Mouse (Mus musculus) heart, postnatal 14 days (tissue): ENCODE results near the gene Rps6ka5. TPM values are rescaled to one million over a fixed set of nuclear protein-coding genes. Genes with fewer than 3 reads are reported as not detected.
A peak's percentile ranks its signal among the peaks of the same experiment; 100 is the strongest.

Experiments
- DNase-seq, 2 experiments: peaks; one replicate each; pipeline ENCODE4 v3.0.0; 2021 to 2022
- intact Hi-C: fragments of 180-260 bp; cut with DNase I; formaldehyde crosslinking; loops from one replicate; pipeline ENCODE4 v1.15.1; 2025
- total RNA-seq, 2 experiments: library from RNA; stranded (reverse); gene quantifications; 2 replicates each; pipeline ENCODE4 v1.2.3; 2021

Gene Rps6ka5
- total RNA-seq, 2 experiments from 2014 or later: 13.4 to 17.9 TPM

GRCm38 (mm10) chr12:100543437-100544193 lies 183.2 kb downstream of the Rps6ka5 start:
- no peak for DNase-seq
- intact Hi-C loops: no loop called here

GRCm38 (mm10) chr12:100542494-100542893 lies 184.3 kb downstream of the Rps6ka5 start:
- intact Hi-C loops: no loop called here
- DNase-seq: no peak

DNA sequence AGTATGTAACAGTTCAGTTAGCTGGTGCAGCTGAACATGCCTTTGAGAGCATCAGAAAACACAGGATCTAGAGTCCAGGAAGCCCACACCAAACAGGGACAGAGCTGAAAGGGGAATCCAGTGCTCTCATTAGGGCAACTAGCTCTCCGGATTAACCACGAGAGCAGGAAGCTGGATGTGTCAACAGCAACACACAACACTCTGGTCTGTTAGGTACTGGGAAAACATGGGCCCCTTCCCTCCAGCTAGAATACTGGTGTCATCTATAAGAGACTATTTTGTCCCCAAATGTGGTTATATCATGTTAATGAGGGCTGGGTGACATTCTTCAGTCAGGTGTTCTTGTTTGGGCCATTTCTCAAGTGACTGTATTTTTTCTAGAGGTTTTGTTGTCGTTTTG lies 184.7 kb downstream of the Rps6ka5 start:
- intact Hi-C loops: no loop called here
- DNase-seq: no peak

- intact Hi-C loops: no loop called here
- no peak for DNase-seq
These were observed 187.5 kb downstream of the Rps6ka5 start for GRCm38 (mm10) chr12:100539158-100539714.

DNA sequence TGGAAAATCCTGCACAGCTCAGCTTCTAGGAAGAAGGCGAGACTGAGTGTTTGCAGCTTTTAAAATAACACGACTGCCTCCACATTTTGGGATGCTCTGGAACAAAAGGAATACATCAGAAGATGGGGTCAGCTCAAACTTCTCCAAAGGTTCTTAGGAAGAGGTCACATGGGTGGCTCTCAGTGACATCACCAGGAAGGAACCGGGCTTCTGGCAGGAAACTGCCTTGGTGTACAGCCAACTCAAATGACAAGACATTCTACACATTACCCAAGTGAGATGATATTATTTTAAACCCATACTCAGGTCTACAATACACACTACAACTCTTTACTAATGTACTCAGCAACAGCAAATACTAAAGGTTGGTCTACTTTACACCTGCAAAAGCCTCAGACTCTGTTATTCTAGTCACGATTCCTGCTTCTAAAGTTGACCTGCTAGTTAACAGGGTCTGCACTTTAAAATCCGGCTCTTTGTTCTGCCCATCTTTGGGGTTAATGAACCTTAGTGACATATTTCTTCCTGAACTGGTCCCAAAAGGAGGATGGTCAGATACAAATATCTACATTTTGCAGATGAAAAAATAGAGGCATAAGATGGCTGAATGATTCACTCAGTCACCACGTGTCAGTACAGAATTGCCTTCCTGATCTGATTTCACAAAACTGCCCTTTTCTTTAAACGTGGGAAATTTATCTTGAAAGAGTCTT lies 188.2 kb downstream of the Rps6ka5 start:
- intact Hi-C loops: no loop called here
- peak; percentile 42 to 57 for DNase-seq

DNA sequence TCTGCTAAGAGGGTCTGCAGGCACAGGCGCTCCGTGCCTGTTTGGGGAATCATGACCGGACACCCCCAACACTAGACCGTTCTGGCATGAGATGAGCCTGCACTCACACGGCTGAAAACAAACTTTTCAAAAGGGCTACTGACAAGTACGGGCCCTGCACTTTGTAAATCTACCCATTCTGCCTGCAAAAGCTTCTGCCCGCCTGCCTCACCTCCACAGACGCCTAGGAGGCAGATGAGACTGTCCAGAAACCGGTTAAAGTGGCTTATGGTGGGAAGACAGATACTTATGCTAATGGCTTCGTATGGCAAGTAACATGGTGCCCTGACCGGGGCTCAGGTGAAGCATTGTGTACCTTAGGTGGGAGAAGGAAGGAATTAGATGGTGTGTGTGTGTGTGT lies 189.7 kb downstream of the Rps6ka5 start:
- DNase-seq: no peak
- intact Hi-C loops: no loop called here

DNA sequence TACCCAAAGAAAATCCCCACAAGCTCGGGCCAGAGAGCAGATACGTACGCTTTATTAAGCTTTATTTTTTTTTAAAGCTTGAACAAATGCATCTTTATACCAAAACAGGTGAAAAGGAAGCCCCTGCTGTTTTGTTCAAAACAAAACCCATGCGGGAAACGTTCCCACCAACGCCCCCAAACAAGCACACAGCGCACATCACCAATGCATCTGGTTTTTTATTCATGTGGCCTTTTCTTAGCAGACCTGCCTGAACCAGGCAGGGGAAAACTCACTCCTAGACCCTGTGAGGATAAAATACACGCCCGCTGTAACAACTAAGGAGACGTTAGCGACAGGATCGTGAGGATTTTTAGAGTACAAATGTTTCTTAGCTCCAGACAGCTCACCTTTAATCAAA lies 191.8 kb downstream of the Rps6ka5 start:
- intact Hi-C loops: no loop called here
- DNase-seq: no peak

DNA sequence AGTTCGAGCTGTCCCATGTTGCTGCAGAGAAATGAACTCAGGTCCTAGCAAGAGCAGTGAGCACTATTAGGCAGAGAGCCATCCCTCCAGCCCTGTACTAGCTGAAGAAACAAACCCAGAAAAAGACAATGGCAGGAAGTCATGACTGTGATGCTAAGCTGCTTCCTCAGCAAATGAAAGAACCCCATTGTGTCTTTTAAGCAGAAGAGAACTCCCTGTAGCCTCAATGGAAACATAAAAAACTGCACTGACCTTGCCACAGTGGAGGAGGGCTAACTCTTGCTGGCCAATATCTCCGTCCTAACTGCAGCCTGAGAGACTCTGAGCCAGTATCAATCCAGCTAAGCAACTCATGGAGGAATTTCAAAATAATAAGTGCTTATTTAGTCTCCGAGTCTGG lies 192.8 kb downstream of the Rps6ka5 start:
- intact Hi-C loops: no loop called here
- DNase-seq: peak in 1 of 2 experiments; percentile 32

GRCm38 (mm10) chr12:100533209-100533608 lies 193.6 kb downstream of the Rps6ka5 start:
- DNase-seq: no peak
- intact Hi-C loops: no loop called here

DNA sequence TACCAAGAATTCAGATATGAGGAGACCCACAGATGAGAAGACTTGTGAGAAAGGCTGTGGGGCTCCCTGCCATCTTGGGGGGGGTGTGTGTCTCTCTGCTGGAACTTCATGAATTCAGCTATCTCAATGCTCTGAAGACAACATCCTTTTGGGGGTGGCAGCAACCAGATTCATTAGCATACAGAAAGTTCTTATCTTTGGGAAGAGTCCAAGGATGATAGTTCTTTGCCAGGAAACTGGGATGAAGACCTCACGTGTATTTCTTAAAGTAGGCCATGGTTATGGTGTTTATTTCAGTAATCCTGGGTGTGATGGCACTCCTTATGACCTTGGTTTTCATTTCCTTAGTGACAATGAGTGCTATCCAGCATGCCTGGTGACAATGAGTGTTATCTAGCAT lies 195.0 kb downstream of the Rps6ka5 start:
- intact Hi-C loops: no loop called here

DNA sequence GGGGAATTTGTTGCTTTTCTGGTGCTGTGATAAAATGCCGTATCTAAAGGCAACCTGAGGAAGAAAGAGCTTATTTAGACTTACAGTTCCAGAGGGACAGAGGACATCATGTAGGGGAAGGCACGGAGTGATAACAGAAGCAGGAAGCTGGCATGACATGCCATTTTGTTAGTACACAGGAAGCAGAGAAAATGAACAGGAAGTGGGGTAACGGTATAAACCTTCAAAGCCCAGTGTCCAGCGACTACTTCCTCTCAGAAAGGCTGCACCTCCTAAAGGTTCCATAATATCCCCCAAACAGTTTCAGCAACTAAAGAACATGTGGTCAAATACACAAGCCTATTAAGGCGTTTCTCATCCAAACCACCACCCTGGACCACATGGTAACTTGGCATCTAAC lies 195.9 kb downstream of the Rps6ka5 start:
- intact Hi-C loops: no loop called here
- DNase-seq: no peak

More for the DNA sequence above, 195.0 kb downstream of the Rps6ka5 start:
- peak in 1 of 2 experiments; percentile 0 for DNase-seq

DNA sequence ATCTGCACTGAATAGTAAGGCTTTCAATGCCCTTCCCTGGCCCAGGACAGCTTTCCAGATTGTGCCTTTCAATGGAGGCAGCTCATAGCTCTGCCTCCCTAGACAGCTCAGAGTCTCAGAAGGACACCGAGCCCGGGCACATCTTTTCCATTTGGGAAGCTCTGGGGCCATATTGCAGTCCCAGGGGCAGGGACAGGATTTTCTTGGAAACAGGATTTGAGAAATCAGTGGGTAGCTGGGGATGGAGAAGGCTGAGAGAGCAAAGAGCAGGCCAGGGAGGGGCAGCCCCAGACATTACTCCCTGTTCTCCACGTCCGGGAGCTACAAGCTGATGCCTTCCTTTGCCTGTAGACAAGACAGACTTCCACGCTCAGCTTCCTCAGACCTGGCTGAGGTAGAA lies 197.1 kb downstream of the Rps6ka5 start:
- intact Hi-C loops: no loop called here
- DNase-seq: no peak

GRCm38 (mm10) chr12:100529172-100529571 lies 197.6 kb downstream of the Rps6ka5 start:
- intact Hi-C loops: no loop called here
- DNase-seq: peak; percentile 69 to 75

DNA sequence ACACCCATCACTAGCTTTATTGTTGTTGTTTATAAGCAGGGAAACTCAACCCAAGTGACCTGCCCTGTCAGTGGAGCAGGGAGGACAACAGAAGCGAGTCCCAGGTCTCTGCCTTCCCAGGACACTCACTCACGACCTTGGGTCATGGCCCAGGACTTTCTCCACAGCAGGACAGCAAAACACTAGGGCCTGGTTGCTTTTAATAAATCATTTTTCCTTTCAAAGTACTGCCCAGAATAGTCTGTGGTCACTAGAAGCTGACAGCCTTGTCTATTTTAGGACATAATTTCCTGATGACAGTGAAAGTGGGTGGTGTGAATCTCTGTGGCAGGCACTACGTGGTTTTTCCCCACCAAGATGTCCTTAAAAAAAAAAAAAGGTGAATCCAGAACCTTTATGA lies 198.5 kb downstream of the Rps6ka5 start:
- intact Hi-C loops: no loop called here
- no peak for DNase-seq

DNA sequence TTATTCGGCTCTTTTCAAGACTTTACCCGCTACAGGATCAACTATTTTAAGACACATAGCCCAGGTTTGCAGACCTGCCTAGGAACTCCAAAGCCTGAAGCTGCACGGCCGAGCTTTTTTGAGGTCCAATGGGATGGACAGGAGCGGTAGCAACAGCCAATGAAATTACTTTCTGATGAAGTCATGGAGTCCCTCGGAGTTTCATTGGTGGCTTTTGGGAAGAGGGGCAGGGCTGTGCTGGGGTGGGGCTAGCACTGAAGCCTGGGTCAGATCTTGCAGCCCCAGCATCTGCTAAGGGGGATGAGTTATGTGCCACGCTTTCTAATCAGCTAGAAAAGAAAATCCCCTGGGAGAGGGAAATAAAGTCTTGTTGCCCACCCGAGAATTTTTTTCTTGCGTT lies 199.0 kb downstream of the Rps6ka5 start:
- intact Hi-C loops: no loop called here
- DNase-seq: peak; percentile 73 to 79

GRCm38 (mm10) chr12:100527241-100527640 lies 199.5 kb downstream of the Rps6ka5 start:
- intact Hi-C loops: no loop called here

GRCm38 (mm10) chr12:100525939-100526338 lies 200.8 kb downstream of the Rps6ka5 start:
- intact Hi-C loops: no loop called here

More at GRCm38 (mm10) chr12:100527241-100527640, 199.5 kb downstream of the Rps6ka5 start:
- no peak for DNase-seq

DNA sequence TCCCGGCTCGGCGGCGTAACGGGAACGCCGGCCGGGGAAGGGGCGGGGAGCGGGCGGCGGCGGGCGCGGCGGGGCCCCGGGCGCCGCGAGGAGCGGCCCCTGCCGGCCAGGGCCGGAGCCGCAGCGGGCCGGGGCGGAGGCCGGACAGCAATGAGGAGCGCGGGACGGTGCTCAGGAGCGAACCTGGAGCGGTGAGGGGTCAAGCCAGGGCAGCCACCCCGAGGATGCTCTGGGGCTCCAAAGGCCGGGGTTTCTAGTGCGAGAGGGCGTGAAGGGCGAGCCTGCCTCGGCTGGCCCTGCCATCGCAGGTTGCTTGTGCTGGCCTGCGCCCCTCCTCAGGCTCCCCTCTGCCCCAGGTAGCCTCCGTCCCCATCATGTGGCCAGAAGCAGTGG lies 206.0 kb downstream of the Rps6ka5 start, which contains the start of gene Ttc7b:
Gene Ttc7b (minus strand): TSS at position 33 of the 393 bp plus-strand sequence.
- intact Hi-C loops: loop anchor here (5.0 kb wide), 1 partner anchor 52 kb away; no protein-coding TSS in a partner anchor
- peak; percentile 81 to 89 for DNase-seq

More at GRCm38 (mm10) chr12:100525939-100526338, 200.8 kb downstream of the Rps6ka5 start:
- DNase-seq: peak in 1 of 2 experiments; percentile 1

DNA sequence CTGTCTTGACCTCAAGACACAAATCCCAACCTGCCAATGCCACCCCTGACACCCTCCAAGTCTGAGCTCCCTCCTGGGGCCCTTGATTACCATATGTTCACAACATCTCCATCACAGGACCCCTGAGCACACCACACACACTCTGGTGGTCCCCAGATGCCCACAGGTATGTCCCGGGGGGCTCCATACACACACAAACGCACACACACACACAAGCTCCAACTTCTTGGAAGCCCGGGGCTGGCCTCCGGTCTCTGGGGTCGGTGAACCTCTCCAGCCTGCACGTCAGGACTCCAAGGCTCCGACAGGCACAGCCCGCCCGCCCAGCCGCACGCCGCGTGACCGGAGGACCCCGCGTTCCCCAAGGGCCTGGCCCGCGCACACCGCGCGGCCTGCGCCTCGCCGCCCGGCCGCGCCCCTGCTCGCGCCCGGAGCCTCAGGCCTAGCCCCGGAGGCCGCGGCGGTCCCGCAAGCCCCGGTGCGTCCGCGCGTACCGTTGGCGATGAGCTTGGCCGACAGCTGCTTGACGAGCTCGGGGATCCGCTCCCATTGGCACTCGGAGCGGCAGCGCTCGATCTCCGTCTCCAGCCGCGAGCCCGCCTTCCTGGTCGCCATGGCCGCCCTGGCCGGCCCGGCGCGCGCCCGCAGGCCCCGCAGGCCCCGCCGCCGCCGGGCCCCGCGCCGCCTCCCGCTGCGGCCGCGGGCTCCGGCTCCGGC lies 206.5 kb downstream of the Rps6ka5 start:
- intact Hi-C loops: loop anchor here (5.0 kb wide), 1 partner anchor 52 kb away; no protein-coding TSS in a partner anchor
- DNase-seq: peak; percentile 69 to 73

GRCm38 (mm10) chr12:100519684-100520076 lies 207.1 kb downstream of the Rps6ka5 start:
- intact Hi-C loops: loop anchor here (5.0 kb wide), 2 partner anchors 53 to 317 kb away; no protein-coding TSS in a partner anchor
- DNase-seq: peak in 1 of 2 experiments; percentile 27
